Mouse (Mus musculus) myocyte (in vitro differentiated cells): ENCODE measurements at regions not wholly inside any gene's neighbourhood (a gene's known extent, or its start where the extent isn't known, plus 50 kb on each side); places are given as distances from the start of the nearest gene placed in this dataset.
"Not testable (repeated sequence)": the region's sequence is repeated elsewhere in the genome, so short reads cannot be mapped to it uniquely, and the experiment has no call there.

Experiments
- H3K27me3 ChIP-seq: one replicate; pipeline ENCODE4 v1.6.1; 2011; ENCODE audit not compliant: control insufficient read depth, insufficient read depth, insufficient read length
- H3K36me3 ChIP-seq: one replicate; pipeline ENCODE4 v1.6.1; 2011; ENCODE audit not compliant: control insufficient read depth, insufficient read depth
- H3K4me2 ChIP-seq: one replicate; pipeline ENCODE4 v1.6.1; 2011; ENCODE audit warnings: low read depth, control low read depth
- H3K4me3 ChIP-seq: one replicate; pipeline ENCODE4 v1.5.1; 2011; ENCODE audit warnings: mild to moderate bottlenecking, control low read depth, moderate library complexity
- H3K79me2 ChIP-seq: one replicate; pipeline ENCODE4 v1.6.1; 2011; ENCODE audit not compliant: control insufficient read depth, insufficient read depth
- H3ac ChIP-seq: one replicate; pipeline ENCODE4 v1.6.1; 2011; ENCODE audit not compliant: control insufficient read depth, insufficient read length
- CEBPB ChIP-seq: IDR thresholded peaks from 2 replicates; pipeline ENCODE4 v1.6.1; 2011; ENCODE audit warnings: mild to moderate bottlenecking, moderate library complexity; ENCODE audit not compliant: poor library complexity, insufficient read depth, severe bottlenecking
- E2F4 ChIP-seq: IDR thresholded peaks from one replicate; pipeline ENCODE4 v1.6.1; 2011; ENCODE audit warnings: mild to moderate bottlenecking, control low read depth, moderate library complexity; ENCODE audit not compliant: insufficient read depth
- MAX ChIP-seq: IDR thresholded peaks from one replicate; pipeline ENCODE4 v1.6.1; 2011; ENCODE audit warnings: low read depth, mild to moderate bottlenecking, control low read depth
- MYOD1 ChIP-seq, 3 experiments: IDR thresholded peaks; one replicate each; pipeline ENCODE4 v1.6.1; 2011; ENCODE audit warnings: control low read depth in 2 of 3, low read depth in 2 of 3, mild to moderate bottlenecking in 2 of 3, moderate library complexity in 1 of 3; ENCODE audit not compliant: insufficient read length in 2 of 3, control insufficient read depth in 1 of 3
- MYOG ChIP-seq, 3 experiments: IDR thresholded peaks; one replicate each; pipeline ENCODE4 v1.6.1; 2011; ENCODE audit warnings: control low read depth in 2 of 3, low read depth in 2 of 3, mild to moderate bottlenecking in 2 of 3; ENCODE audit not compliant: insufficient read length in 2 of 3, control insufficient read depth in 1 of 3, insufficient read depth in 1 of 3
- POLR2A ChIP-seq: IDR thresholded peaks from one replicate; pipeline ENCODE4 v1.6.1; 2011; ENCODE audit warnings: low read depth, mild to moderate bottlenecking, control low read depth, moderate library complexity; ENCODE audit not compliant: insufficient read length
- POLR2AphosphoS2 ChIP-seq: IDR thresholded peaks from one replicate; pipeline ENCODE4 v1.6.1; 2011; ENCODE audit warnings: low read depth, control low read depth; ENCODE audit not compliant: insufficient read length
- REST ChIP-seq: IDR thresholded peaks from one replicate; pipeline ENCODE4 v1.6.1; 2011; ENCODE audit warnings: mild to moderate bottlenecking, control low read depth, moderate library complexity; ENCODE audit not compliant: insufficient read depth, insufficient read length
- SRF ChIP-seq: IDR thresholded peaks from one replicate; pipeline ENCODE4 v1.6.1; 2011; ENCODE audit warnings: low read depth; ENCODE audit not compliant: control insufficient read depth, insufficient read length
- TCF12 ChIP-seq: IDR thresholded peaks from one replicate; pipeline ENCODE4 v1.6.1; 2011; ENCODE audit warnings: mild to moderate bottlenecking, control low read depth; ENCODE audit not compliant: poor library complexity, insufficient read depth, severe bottlenecking
- TCF3 ChIP-seq: IDR thresholded peaks from one replicate; pipeline ENCODE4 v1.6.1; 2011; ENCODE audit warnings: low read depth, control low read depth; ENCODE audit not compliant: insufficient read length
- USF1 ChIP-seq: IDR thresholded peaks from one replicate; pipeline ENCODE4 v1.6.1; 2011; ENCODE audit warnings: low read depth, mild to moderate bottlenecking, control low read depth, moderate library complexity

GRCm38 (mm10) chr6:31137351-31137750 is 178.5 kb upstream of the Klf14 start:
- Histone ChIP-seq H3K36me3 (no peaks in the 10 kb centered on the region), H3K4me3 (no peak overlapping the region), H3ac (no peak overlapping the region), H3K4me2 (no peak overlapping the region), H3K79me2 (no peaks in the 10 kb centered on the region), H3K27me3 (no peaks in the 10 kb centered on the region)
- no peak for TF ChIP-seq E2F4
- TF ChIP-seq POLR2A, result no peak
- TF ChIP-seq REST, result no peak
- no peak for TF ChIP-seq TCF12
- TF ChIP-seq CEBPB, result no peak
- no peak for TF ChIP-seq USF1
- no peak for TF ChIP-seq MAX
- no peak for TF ChIP-seq SRF
- no peak for TF ChIP-seq MYOD1 (IDR thresholded peaks at IDR 0.05; ENCODE audit: control insufficient read depth in 1 of 3, insufficient read length in 2 of 3, low read depth in 2 of 3)
- no peak for TF ChIP-seq TCF3
- no peak for TF ChIP-seq MYOG (IDR thresholded peaks at IDR 0.05; ENCODE audit: control insufficient read depth in 1 of 3, insufficient read depth in 1 of 3, insufficient read length in 2 of 3, low read depth in 2 of 3)

GRCm38 (mm10) chr6:31140000-31140399 is 181.1 kb upstream of the Klf14 start:
- H3K4me3 ChIP-seq, result no peak overlapping the region
- TF ChIP-seq MAX (no peak), TCF12 (no peak), CEBPB (no peak), POLR2A (no peak), E2F4 (no peak), MYOG (IDR thresholded peaks at IDR 0.05; ENCODE audit: control insufficient read depth in 1 of 3, insufficient read depth in 1 of 3, insufficient read length in 2 of 3, low read depth in 2 of 3) (no peak), USF1 (no peak), SRF (no peak), MYOD1 (IDR thresholded peaks at IDR 0.05; ENCODE audit: control insufficient read depth in 1 of 3, insufficient read length in 2 of 3, low read depth in 2 of 3) (no peak), TCF3 (no peak), POLR2AphosphoS2 (no peak), REST (no peak)

GRCm38 (mm10) chr6:31140593-31140992 is 181.7 kb upstream of the Klf14 start:
- no peaks in the 10 kb centered on the region for H3K79me2 ChIP-seq
- no peaks in the 10 kb centered on the region for H3K36me3 ChIP-seq
- TF ChIP-seq MAX (no peak), E2F4 (no peak), MYOG (IDR thresholded peaks at IDR 0.05; ENCODE audit: control insufficient read depth in 1 of 3, insufficient read depth in 1 of 3, insufficient read length in 2 of 3, low read depth in 2 of 3) (no peak), POLR2AphosphoS2 (no peak), REST (no peak), USF1 (no peak), CEBPB (no peak), TCF3 (no peak), POLR2A (no peak)
- H3K27me3 ChIP-seq, result no peaks in the 10 kb centered on the region
- H3ac ChIP-seq, result no peak overlapping the region
- no peak overlapping the region for H3K4me3 ChIP-seq
- H3K4me2 ChIP-seq, result no peak overlapping the region

More at GRCm38 (mm10) chr6:31140000-31140399, 181.1 kb upstream of the Klf14 start:
- Histone ChIP-seq H3K27me3 (no peaks in the 10 kb centered on the region), H3K4me2 (no peak overlapping the region), H3ac (no peak overlapping the region), H3K36me3 (no peaks in the 10 kb centered on the region), H3K79me2 (no peaks in the 10 kb centered on the region)

DNA sequence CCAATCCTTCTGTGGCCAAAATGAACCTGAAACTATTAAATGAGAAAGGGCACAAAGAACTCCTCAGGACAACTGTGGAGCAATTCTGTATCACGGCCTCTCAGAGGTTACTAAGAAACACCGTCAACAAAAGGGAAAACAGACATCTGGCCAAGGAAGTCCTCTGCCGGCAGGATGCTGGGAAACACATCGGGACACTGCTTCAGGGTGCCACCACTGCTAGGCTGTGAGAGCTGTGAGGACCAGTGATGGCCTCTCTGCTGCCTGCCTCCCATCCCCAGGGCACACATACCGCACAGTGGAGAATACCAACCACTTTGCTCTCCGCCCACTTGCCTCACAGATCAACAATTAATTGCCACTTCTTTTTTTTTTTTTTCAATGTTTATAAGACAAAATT is 182.6 kb upstream of the Klf14 start:
- Histone ChIP-seq H3ac (no peak overlapping the region), H3K4me2 (no peak overlapping the region), H3K4me3 (no peak overlapping the region), H3K79me2 (no peaks in the 10 kb centered on the region), H3K36me3 (no peaks in the 10 kb centered on the region), H3K27me3 (no peaks in the 10 kb centered on the region)
- TF ChIP-seq POLR2AphosphoS2, result no peak
- TF ChIP-seq MYOD1 (IDR thresholded peaks at IDR 0.05; ENCODE audit: control insufficient read depth in 1 of 3, insufficient read length in 2 of 3, low read depth in 2 of 3), result no peak
- no peak for TF ChIP-seq CEBPB
- TF ChIP-seq TCF3, result no peak
- no peak for TF ChIP-seq MYOG (IDR thresholded peaks at IDR 0.05; ENCODE audit: control insufficient read depth in 1 of 3, insufficient read depth in 1 of 3, insufficient read length in 2 of 3, low read depth in 2 of 3)
- TF ChIP-seq TCF12, result no peak
- no peak for TF ChIP-seq MAX
- TF ChIP-seq USF1, result no peak
- no peak for TF ChIP-seq POLR2A
- TF ChIP-seq E2F4, result no peak
- no peak for TF ChIP-seq REST

- not testable (repeated sequence) for H3K4me3 ChIP-seq, H3K27me3 ChIP-seq, H3K4me2 ChIP-seq, H3ac ChIP-seq, H3K36me3 ChIP-seq, H3K79me2 ChIP-seq
Measured at GRCm38 (mm10) chr6:31142479-31143007, 183.7 kb upstream of the Klf14 start.
